Mouse (Mus musculus) hindbrain, embryonic 14.5 days (tissue): ENCODE measurements around the gene Prpf18. TPM values are rescaled to one million over a fixed set of nuclear protein-coding genes. Genes with fewer than 3 reads are reported as not detected.

Experiments
- ATAC-seq: fragments of 200-750 bp; cut with Nextera tagmentation; 2 replicates; pipeline ENCODE4 v1.8.0; 2017; ENCODE audit warnings: moderate number of reproducible peaks, mild to moderate bottlenecking, moderate TSS enrichment, moderate library complexity; ENCODE audit not compliant: low FRiP score
- DNase-seq: peaks from one replicate; pipeline ENCODE4 v3.0.0-alpha.2; 2015; ENCODE audit warnings: low spot score
- H3K27ac ChIP-seq: fragments of 300-500 bp; sonication (generic); 2 replicates; pipeline ENCODE4 v1.5.1; 2014; ENCODE audit warnings: mild to moderate bottlenecking, moderate library complexity
- H3K27me3 ChIP-seq: fragments of 300-500 bp; sonication (generic); 2 replicates; pipeline ENCODE4 v1.6.1; 2014; ENCODE audit warnings: mild to moderate bottlenecking, low read length, mixed read lengths; ENCODE audit not compliant: control insufficient read depth, insufficient read depth
- H3K36me3 ChIP-seq: fragments of 300-500 bp; sonication (generic); replicated peaks from 2 replicates; pipeline ENCODE4 v1.6.1; 2014; ENCODE audit not compliant: control insufficient read depth, insufficient read depth
- H3K4me1 ChIP-seq: fragments of 300-500 bp; sonication (generic); replicated peaks from 2 replicates; pipeline ENCODE4 v1.6.1; 2014; ENCODE audit warnings: antibody characterized with exemption, low read length, mixed read lengths; ENCODE audit not compliant: control insufficient read depth, insufficient read depth
- H3K4me2 ChIP-seq: fragments of 300-500 bp; sonication (generic); replicated peaks from 2 replicates; pipeline ENCODE4 v1.6.1; 2014; ENCODE audit warnings: mild to moderate bottlenecking, moderate library complexity
- H3K4me3 ChIP-seq: fragments of 300-500 bp; sonication (generic); replicated peaks from 2 replicates; pipeline ENCODE4 v1.5.1; 2014; ENCODE audit warnings: mild to moderate bottlenecking, low read length
- H3K9ac ChIP-seq: fragments of 300-500 bp; sonication (generic); 2 replicates; pipeline ENCODE4 v1.6.1; 2014
- H3K9me3 ChIP-seq: fragments of 300-500 bp; sonication (generic); 2 replicates; pipeline ENCODE4 v1.6.1; 2016; ENCODE audit warnings: low read length; ENCODE audit not compliant: control insufficient read depth
- WGBS: fragments of 180-500 bp; shearing (Covaris S2); extraction: QIAGEN DNeasy Blood & Tissue Kit; methylation state at CpG from one replicate; pipeline ENCODE4 v1.1.7; 2014; 5-methylcytosine and 5-hydroxymethylcytosine counted together
- polyA plus RNA-seq: library from polyadenylated mRNA; unstranded; fragments of >200 nt; fragmentation: Nextera tagmentation; extraction: Ambion mirVana; gene quantifications from 2 replicates; pipeline ENCODE4 v1.2.1, GENCODE M21; 2014

Prpf18 gene
- polyA plus RNA-seq, result 39.5 and 44.1 TPM in 2 replicates

- Histone ChIP-seq H3K4me3 (peak within 1 kb of the TSS; percentile 94), H3K9ac (peak within 1 kb of the TSS; percentile 93), H3K27ac (peak within 1 kb of the TSS; percentile 78), H3K9me3 (no peaks in the 10 kb centered on the region), H3K27me3 (no peaks in the 10 kb centered on the region), H3K4me1 (peaks cover 11% of the 10 kb centered on the region; the same call in 1 of the 2 replicates), H3K4me2 (peak within 1 kb of the TSS; percentile 85), H3K36me3 (peaks cover 10% of the 10 kb centered on the region)
- DNase-seq, result peak; percentile 96
- 2% methylated on average over 40 of the region's 40 CpGs for WGBS
- peak; percentile 91 for ATAC-seq
These were observed at the start of gene Prpf18 for GRCm38 (mm10) chr2:4651500-4652285. TSS of gene Prpf18 (minus strand) at chr2:4652113.

GRCm38 (mm10) chr2:4679886-4680285 is 28.0 kb upstream of the Prpf18 start:
- ATAC-seq (no peak), DNase-seq (no peak)
- no peak overlapping the region for H3K4me3 ChIP-seq
- H3K4me2 ChIP-seq, result no peak overlapping the region
- H3K9ac ChIP-seq, result no peak overlapping the region
- no peaks in the 10 kb centered on the region for H3K4me1 ChIP-seq
- no peaks in the 10 kb centered on the region for H3K9me3 ChIP-seq
- no peaks in the 10 kb centered on the region for H3K27me3 ChIP-seq
- H3K36me3 ChIP-seq, result no peaks in the 10 kb centered on the region
- no peak overlapping the region for H3K27ac ChIP-seq
- WGBS, result 84% methylated on average over 3 of the region's 3 CpGs

DNA sequence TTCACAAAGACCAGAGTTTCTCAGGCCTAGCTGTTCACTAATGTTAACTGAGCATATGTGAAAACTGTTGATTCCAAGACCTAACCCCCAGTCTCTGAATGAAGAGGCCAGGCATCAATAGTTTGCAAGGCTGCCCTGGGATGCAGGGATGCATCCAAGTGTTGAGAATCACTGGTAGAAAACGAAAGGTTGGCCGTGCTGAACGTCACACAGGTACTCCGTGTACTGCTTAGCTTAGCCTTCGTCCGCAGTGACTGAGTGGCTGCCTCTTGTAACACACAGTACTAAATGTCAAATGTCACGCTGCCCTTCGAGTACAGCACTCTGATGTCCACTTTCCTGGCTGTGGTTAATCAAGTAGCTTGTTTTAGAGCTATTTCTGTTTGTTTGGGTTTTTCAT is 19.7 kb upstream of the Prpf18 start:
- H3K4me3 ChIP-seq, result no peak overlapping the region
- no peaks in the 10 kb centered on the region for H3K27me3 ChIP-seq
- no peak overlapping the region for H3K4me2 ChIP-seq
- no peaks in the 10 kb centered on the region for H3K36me3 ChIP-seq
- 89% methylated on average over 8 of the region's 8 CpGs for WGBS
- no peak overlapping the region for H3K9ac ChIP-seq
- no peaks in the 10 kb centered on the region for H3K9me3 ChIP-seq
- H3K4me1 ChIP-seq, result no peaks in the 10 kb centered on the region
- ATAC-seq (no peak), DNase-seq (no peak)
- H3K27ac ChIP-seq, result no peak overlapping the region

GRCm38 (mm10) chr2:4669701-4670100 is 17.8 kb upstream of the Prpf18 start:
- Histone ChIP-seq H3K9ac (no peak overlapping the region), H3K9me3 (no peaks in the 10 kb centered on the region), H3K4me3 (no peak overlapping the region), H3K36me3 (no peaks in the 10 kb centered on the region), H3K27ac (no peak overlapping the region), H3K4me1 (no peaks in the 10 kb centered on the region), H3K4me2 (no peak overlapping the region), H3K27me3 (no peaks in the 10 kb centered on the region)
- DNase-seq (no peak), ATAC-seq (no peak)
- WGBS, result 93% methylated on average over 8 of the region's 8 CpGs

- H3K4me3 ChIP-seq, result no peak overlapping the region
- no peaks in the 10 kb centered on the region for H3K36me3 ChIP-seq
- DNase-seq (no peak), ATAC-seq (no peak)
- no peaks in the 10 kb centered on the region for H3K27me3 ChIP-seq
- no peaks in the 10 kb centered on the region for H3K9me3 ChIP-seq
- H3K27ac ChIP-seq, result no peak overlapping the region
- H3K4me2 ChIP-seq, result no peak overlapping the region
- no peaks in the 10 kb centered on the region for H3K4me1 ChIP-seq
- no peak overlapping the region for H3K9ac ChIP-seq
- WGBS, result 71% methylated on average over 2 of the region's 2 CpGs
These were observed 16.7 kb upstream of the Prpf18 start for GRCm38 (mm10) chr2:4668626-4669025.

DNA sequence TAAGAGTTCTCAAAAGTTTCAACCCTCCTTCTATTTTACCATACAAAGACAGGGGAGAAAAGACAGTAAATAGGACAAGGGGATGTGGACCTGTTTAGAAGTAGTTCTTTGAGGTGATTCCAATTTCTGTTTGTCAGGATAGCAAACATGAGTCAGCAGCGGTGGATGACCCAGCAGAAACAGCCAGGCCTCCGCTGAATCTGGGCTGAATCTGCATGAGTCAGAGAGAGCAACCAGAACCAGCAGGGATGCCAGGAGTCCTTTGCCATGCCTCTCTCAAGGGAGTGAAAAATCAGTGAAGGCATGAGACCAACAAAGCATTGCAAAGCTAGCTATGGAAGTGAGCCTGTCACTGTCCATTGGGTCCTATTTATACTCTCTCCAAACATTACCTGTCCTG is 8.8 kb upstream of the Prpf18 start:
- Histone ChIP-seq H3K27me3 (no peaks in the 10 kb centered on the region), H3K36me3 (no peaks in the 10 kb centered on the region), H3K4me1 (no peaks in the 10 kb centered on the region), H3K4me2 (no peak overlapping the region), H3K4me3 (no peak overlapping the region), H3K27ac (no peak overlapping the region), H3K9me3 (no peaks in the 10 kb centered on the region), H3K9ac (no peak overlapping the region)
- 76% methylated on average over 2 of the region's 2 CpGs for WGBS
- DNase-seq (no peak), ATAC-seq (no peak)

DNA sequence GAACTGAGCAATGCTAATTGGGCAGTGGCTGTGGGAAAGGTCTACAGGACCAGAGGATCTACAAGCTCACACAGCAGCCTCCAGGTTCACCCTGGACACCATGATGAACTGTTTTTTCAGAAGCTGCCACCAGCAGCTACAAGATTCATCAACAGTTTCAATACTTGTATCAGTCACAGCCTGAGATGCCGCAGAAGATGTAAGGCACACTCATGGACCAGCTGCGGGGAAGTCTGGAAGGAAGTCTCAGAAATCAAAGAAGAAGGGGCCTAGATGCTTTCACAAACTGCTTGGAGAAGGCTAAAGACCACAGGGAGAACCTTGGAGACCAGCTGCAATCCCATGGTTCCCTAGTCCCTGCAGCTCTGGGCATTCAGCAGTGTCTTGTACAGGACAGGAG is 2.3 kb downstream of the Prpf18 start:
- Histone ChIP-seq H3K4me1 (peaks cover 11% of the 10 kb centered on the region; the same call in 1 of the 2 replicates), H3K9me3 (no peaks in the 10 kb centered on the region), H3K27me3 (no peaks in the 10 kb centered on the region), H3K27ac (no peak overlapping the region), H3K9ac (no peak overlapping the region), H3K36me3 (peaks cover 29% of the 10 kb centered on the region), H3K4me2 (no peak overlapping the region), H3K4me3 (no peak overlapping the region)
- 100% methylated on average over 2 of the region's 2 CpGs for WGBS
- DNase-seq (no peak), ATAC-seq (no peak)

DNA sequence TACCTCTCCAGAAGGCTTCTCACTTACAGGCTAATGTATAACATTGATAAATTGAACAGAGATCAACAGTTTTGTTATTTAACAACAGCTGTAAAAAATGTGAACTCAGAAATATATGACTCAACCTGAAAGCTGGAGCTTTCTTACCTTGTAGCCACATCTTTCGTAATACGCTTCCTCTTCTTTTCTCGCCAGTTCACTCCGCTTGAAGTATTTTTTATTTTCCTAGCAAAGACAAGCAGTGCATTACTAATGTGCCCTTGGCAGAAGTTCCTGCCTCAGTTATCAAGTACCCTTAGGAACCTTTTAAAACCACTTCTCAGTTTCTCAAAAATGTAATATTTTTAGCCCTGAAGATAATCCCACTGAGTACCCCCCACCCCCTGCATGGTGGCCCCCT is 3.8 kb downstream of the Prpf18 start:
- 88% methylated on average over 4 of the region's 4 CpGs for WGBS
- no peak for DNase-seq
- Histone ChIP-seq H3K4me1 (peaks cover 11% of the 10 kb centered on the region; the same call in 1 of the 2 replicates), H3K27me3 (no peaks in the 10 kb centered on the region), H3K9ac (no peak overlapping the region), H3K9me3 (no peaks in the 10 kb centered on the region), H3K4me3 (no peak overlapping the region), H3K36me3 (peaks cover 41% of the 10 kb centered on the region), H3K27ac (no peak overlapping the region), H3K4me2 (no peak overlapping the region)
- ATAC-seq, result no peak

DNA sequence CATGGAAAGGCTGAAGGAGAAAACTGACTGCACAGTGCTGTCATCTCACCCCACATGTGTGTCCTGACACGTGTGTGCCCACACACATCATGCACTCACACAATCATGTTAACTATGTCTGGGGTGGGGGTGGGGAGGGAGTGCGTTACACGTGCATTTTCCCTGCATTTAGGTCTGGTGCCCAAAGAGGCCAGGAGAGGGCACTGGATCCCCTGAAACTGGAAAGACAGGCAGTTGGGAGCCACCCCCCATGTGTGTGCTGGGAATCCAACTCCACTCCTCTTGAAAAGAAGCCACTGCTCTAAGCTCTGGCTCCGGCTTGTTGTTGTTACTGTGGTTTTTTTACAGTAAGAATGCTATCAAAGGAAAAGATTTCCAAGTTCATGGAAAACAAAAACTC is 6.8 kb downstream of the Prpf18 start:
- H3K9ac ChIP-seq, result no peak overlapping the region
- WGBS, result 83% methylated on average over 4 of the region's 4 CpGs
- H3K27ac ChIP-seq, result no peak overlapping the region
- ATAC-seq, result no peak
- DNase-seq, result no peak
- H3K4me1 ChIP-seq, result no peaks in the 10 kb centered on the region
- no peaks in the 10 kb centered on the region for H3K9me3 ChIP-seq
- peaks cover 63% of the 10 kb centered on the region for H3K36me3 ChIP-seq
- no peak overlapping the region for H3K4me3 ChIP-seq
- H3K27me3 ChIP-seq, result no peaks in the 10 kb centered on the region
- no peak overlapping the region for H3K4me2 ChIP-seq
